Mouse (Mus musculus): ENCODE data around the gene Cypt12.

DNA sequence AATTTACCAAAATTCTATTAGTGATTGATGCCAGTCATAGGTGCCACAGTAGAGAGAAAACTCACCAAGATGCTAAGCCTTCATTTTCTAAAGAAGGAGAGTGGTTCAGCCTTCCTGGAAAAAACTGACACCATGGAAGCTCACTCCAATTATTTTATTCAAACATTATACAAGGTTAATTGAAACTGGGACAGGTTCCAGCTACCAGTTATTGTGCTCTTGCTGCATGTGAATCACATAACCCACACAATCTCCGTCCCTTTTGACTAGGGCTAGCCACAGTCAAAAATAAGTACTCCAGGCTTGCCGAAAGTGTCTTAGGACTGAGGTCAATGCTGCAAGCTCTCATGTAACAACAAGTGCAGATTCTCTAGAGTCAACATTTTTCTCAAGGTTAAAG is 8.0 kb upstream of the Cypt12 start:
- TF ChIP-seq POLR2A (IDR thresholded peaks at IDR 0.05; ENCODE audit: insufficient read length, low read depth) (no peak), CEBPB (IDR thresholded peaks at IDR 0.05; ENCODE audit: insufficient read depth, poor library complexity, severe bottlenecking) (no peak), MYOD1 (IDR thresholded peaks at IDR 0.05; ENCODE audit: control insufficient read depth in 1 of 3, insufficient read length in 2 of 3, low read depth in 2 of 3) (no peak), POLR2AphosphoS2 (IDR thresholded peaks at IDR 0.05; ENCODE audit: insufficient read length, low read depth) (no peak), USF1 (IDR thresholded peaks at IDR 0.05; ENCODE audit: low read depth) (no peak), E2F4 (IDR thresholded peaks at IDR 0.05; ENCODE audit: insufficient read depth) (no peak), MAX (IDR thresholded peaks at IDR 0.05; ENCODE audit: low read depth) (no peak), MYOG (IDR thresholded peaks at IDR 0.05; ENCODE audit: control insufficient read depth in 1 of 3, insufficient read depth in 1 of 3, insufficient read length in 2 of 3, low read depth in 2 of 3) (no peak), TCF12 (IDR thresholded peaks at IDR 0.05; ENCODE audit: insufficient read depth, poor library complexity, severe bottlenecking) (no peak), SRF (IDR thresholded peaks at IDR 0.05; ENCODE audit: control insufficient read depth, insufficient read length, low read depth) (no peak), TCF3 (IDR thresholded peaks at IDR 0.05; ENCODE audit: insufficient read length, low read depth) (no peak)

All from myocyte (in vitro differentiated cells).